Mouse (Mus musculus): ENCODE data around the gene Cd3e. TPM values are rescaled to one million over a fixed set of nuclear protein-coding genes. Genes with fewer than 3 reads are reported as not detected.

Gene Cd3e
- total and polyA plus RNA-seq, 2 experiments, result 0.09 to 0.82 TPM

DNA sequence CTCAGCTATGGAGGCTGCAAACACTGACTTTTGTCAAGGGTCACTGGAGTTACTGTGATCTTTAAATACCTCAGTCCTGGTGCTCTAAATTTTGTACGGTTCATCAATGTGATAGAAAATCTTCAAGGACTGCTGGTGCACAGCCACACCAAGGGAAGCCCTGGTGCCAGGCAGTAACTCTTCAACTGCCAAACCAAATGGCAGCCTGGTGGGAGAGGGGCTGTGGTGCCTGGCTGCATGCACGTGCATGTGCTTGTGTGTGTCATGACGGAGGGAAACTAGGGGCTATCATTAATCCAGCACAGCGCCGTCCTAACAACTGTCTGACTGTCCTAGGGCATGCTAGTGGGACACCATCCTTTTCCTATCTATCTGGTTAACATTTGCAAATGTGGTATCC is 9.7 kb downstream of the Cd3e start:
- 82% methylated on average over 5 of the region's 5 CpGs for WGBS
- H3K27ac ChIP-seq (replicated peaks; ENCODE audit: insufficient read depth, low read depth, low read length), result no peak overlapping the region
- no peak overlapping the region for H3K9ac ChIP-seq (ENCODE audit: low read depth, low read length)
- no peaks in the 10 kb centered on the region for H3K79me2 ChIP-seq (ENCODE audit: control insufficient read depth, insufficient read depth, low read length)
- no peak overlapping the region for H3K4me3 ChIP-seq (ENCODE audit: insufficient read depth, low read depth, low read length)
- no peaks in the 10 kb centered on the region for H3K27me3 ChIP-seq (ENCODE audit: control insufficient read depth, insufficient read depth, low read length)
- H3K36me3 ChIP-seq (ENCODE audit: control insufficient read depth, insufficient read depth, low read length), result no peaks in the 10 kb centered on the region
- TF ChIP-seq POLR2A (IDR thresholded peaks at IDR 0.05; ENCODE audit: extremely low read depth, insufficient read depth, low read length), result no peak
- TF ChIP-seq CTCF (IDR thresholded peaks at IDR 0.05; ENCODE audit: low read depth, low read length), result no peak
- H3K4me1 ChIP-seq (ENCODE audit: control insufficient read depth, insufficient read depth, low read length), result no peaks in the 10 kb centered on the region
- no peak for DNase-seq (ENCODE audit: extremely low read depth, low read depth, low spot score)

DNA sequence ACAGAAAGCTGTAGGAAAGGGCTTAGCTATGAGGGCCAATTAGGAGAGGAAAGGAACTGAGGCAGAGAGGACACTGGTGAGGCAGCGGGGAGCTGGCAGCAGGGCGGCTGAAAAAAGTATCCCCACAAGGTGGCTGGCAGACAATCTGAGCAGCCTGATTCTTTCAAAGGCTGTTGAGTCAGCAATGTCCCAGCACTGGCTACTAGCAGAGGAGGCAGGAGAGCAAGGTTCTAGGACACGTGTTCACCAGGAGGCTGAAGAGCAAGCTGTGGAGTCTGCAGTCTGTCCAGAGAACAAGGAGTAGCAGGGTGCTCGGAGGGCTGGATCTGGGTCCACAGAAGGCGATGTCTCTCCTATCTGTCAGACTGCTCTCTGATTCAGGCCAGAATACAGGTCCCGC is 10.3 kb downstream of the Cd3e start:
- no peaks in the 10 kb centered on the region for H3K4me1 ChIP-seq (ENCODE audit: control insufficient read depth, insufficient read depth, low read length)
- H3K36me3 ChIP-seq (ENCODE audit: control insufficient read depth, insufficient read depth, low read length), result no peaks in the 10 kb centered on the region
- DNase-seq (ENCODE audit: extremely low read depth, low read depth, low spot score), result peak; percentile 6
- no peaks in the 10 kb centered on the region for H3K79me2 ChIP-seq (ENCODE audit: control insufficient read depth, insufficient read depth, low read length)
- 65% methylated on average over 6 of the region's 6 CpGs for WGBS
- H3K27ac ChIP-seq (replicated peaks; ENCODE audit: insufficient read depth, low read depth, low read length), result no peak overlapping the region
- no peaks in the 10 kb centered on the region for H3K27me3 ChIP-seq (ENCODE audit: control insufficient read depth, insufficient read depth, low read length)
- no peak overlapping the region for H3K9ac ChIP-seq (ENCODE audit: low read depth, low read length)
- H3K4me3 ChIP-seq (ENCODE audit: insufficient read depth, low read depth, low read length), result no peak overlapping the region
- TF ChIP-seq CTCF (IDR thresholded peaks at IDR 0.05; ENCODE audit: low read depth, low read length) (no peak), POLR2A (IDR thresholded peaks at IDR 0.05; ENCODE audit: extremely low read depth, insufficient read depth, low read length) (no peak)

DNA sequence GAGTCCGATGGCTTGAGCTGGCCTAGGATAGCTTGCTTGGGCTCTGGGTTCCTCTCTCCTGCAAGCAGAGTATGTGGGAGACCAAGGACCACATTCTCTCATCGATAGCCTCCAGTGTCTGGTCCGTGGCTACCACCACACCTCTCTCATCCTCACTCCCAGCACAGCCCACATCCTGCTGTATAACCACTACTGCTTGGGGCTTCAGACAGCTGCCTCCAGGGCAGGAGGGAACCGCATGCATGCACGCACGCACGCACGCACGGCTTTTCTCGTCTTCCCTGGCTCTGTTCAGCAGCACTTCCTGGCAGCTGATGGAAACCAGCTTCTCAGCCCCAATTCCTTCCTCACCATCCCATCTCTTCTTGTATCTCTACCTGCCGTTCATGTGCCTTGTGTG is 11.3 kb downstream of the Cd3e start:
- H3K27ac ChIP-seq (replicated peaks; ENCODE audit: insufficient read depth, low read depth, low read length), result no peak overlapping the region
- TF ChIP-seq CTCF (IDR thresholded peaks at IDR 0.05; ENCODE audit: low read depth, low read length), result no peak
- no peak for TF ChIP-seq POLR2A (IDR thresholded peaks at IDR 0.05; ENCODE audit: extremely low read depth, insufficient read depth, low read length)
- 76% methylated on average over 11 of the region's 11 CpGs for WGBS

DNA sequence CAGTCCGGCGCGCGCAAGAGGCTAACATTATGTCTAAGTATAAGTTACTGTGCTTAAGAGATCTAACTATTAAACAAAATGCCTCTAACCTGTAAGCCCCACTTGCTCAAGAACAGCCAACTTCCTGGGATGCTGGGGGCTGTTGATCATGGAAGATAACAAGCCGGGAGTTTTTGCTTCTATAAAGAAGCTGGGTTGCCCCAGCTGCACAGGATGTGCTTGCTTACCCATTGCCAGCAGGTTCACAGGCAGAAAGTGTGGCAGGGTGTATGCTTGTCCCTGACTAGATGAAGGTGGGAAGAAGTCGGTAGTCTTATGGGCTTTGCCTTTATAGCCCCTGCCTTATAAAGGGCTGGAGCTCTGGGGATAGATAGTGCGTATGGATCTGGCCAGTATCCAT is 12.8 kb downstream of the Cd3e start:
- no peak for DNase-seq (ENCODE audit: extremely low read depth, low read depth, low spot score)
- no peak overlapping the region for H3K27ac ChIP-seq (replicated peaks; ENCODE audit: insufficient read depth, low read depth, low read length)
- H3K36me3 ChIP-seq (ENCODE audit: control insufficient read depth, insufficient read depth, low read length), result no peaks in the 10 kb centered on the region
- 94% methylated on average over 7 of the region's 7 CpGs for WGBS
- H3K4me1 ChIP-seq (ENCODE audit: control insufficient read depth, insufficient read depth, low read length), result no peaks in the 10 kb centered on the region
- H3K4me3 ChIP-seq (ENCODE audit: insufficient read depth, low read depth, low read length), result no peak overlapping the region
- TF ChIP-seq POLR2A (IDR thresholded peaks at IDR 0.05; ENCODE audit: extremely low read depth, insufficient read depth, low read length) (no peak), CTCF (IDR thresholded peaks at IDR 0.05; ENCODE audit: low read depth, low read length) (no peak)
- no peak overlapping the region for H3K9ac ChIP-seq (ENCODE audit: low read depth, low read length)
- H3K79me2 ChIP-seq (ENCODE audit: control insufficient read depth, insufficient read depth, low read length), result no peaks in the 10 kb centered on the region
- no peaks in the 10 kb centered on the region for H3K27me3 ChIP-seq (ENCODE audit: control insufficient read depth, insufficient read depth, low read length)

More for the DNA sequence above, 11.3 kb downstream of the Cd3e start:
- H3K79me2 ChIP-seq (ENCODE audit: control insufficient read depth, insufficient read depth, low read length), result no peaks in the 10 kb centered on the region
- no peaks in the 10 kb centered on the region for H3K4me1 ChIP-seq (ENCODE audit: control insufficient read depth, insufficient read depth, low read length)
- H3K36me3 ChIP-seq (ENCODE audit: control insufficient read depth, insufficient read depth, low read length), result no peaks in the 10 kb centered on the region
- no peak overlapping the region for H3K9ac ChIP-seq (ENCODE audit: low read depth, low read length)
- H3K27me3 ChIP-seq (ENCODE audit: control insufficient read depth, insufficient read depth, low read length), result no peaks in the 10 kb centered on the region
- DNase-seq (ENCODE audit: extremely low read depth, low read depth, low spot score), result no peak
- H3K4me3 ChIP-seq (ENCODE audit: insufficient read depth, low read depth, low read length), result no peak overlapping the region

- Histone ChIP-seq H3K36me3 (ENCODE audit: control insufficient read depth, insufficient read depth, low read length) (no peaks in the 10 kb centered on the region), H3K27me3 (ENCODE audit: control insufficient read depth, insufficient read depth, low read length) (no peaks in the 10 kb centered on the region), H3K9ac (ENCODE audit: low read depth, low read length) (no peak overlapping the region), H3K79me2 (ENCODE audit: control insufficient read depth, insufficient read depth, low read length) (no peaks in the 10 kb centered on the region), H3K4me1 (ENCODE audit: control insufficient read depth, insufficient read depth, low read length) (no peaks in the 10 kb centered on the region), H3K27ac (replicated peaks; ENCODE audit: insufficient read depth, low read depth, low read length) (no peak overlapping the region), H3K4me3 (ENCODE audit: insufficient read depth, low read depth, low read length) (no peak overlapping the region)
- 69% methylated on average over 4 of the region's 4 CpGs for WGBS
- TF ChIP-seq CTCF (IDR thresholded peaks at IDR 0.05; ENCODE audit: low read depth, low read length), result no peak
- TF ChIP-seq POLR2A (IDR thresholded peaks at IDR 0.05; ENCODE audit: extremely low read depth, insufficient read depth, low read length), result no peak
- no peak for DNase-seq (ENCODE audit: extremely low read depth, low read depth, low spot score)
These were observed 14.5 kb downstream of the Cd3e start for GRCm38 (mm10) chr9:44994962-44995361.

GRCm38 (mm10) chr9:44993268-44993667 is 16.2 kb downstream of the Cd3e start:
- H3K4me3 ChIP-seq (ENCODE audit: insufficient read depth, low read depth, low read length), result no peak overlapping the region
- no peak overlapping the region for H3K9ac ChIP-seq (ENCODE audit: low read depth, low read length)
- no peaks in the 10 kb centered on the region for H3K4me1 ChIP-seq (ENCODE audit: control insufficient read depth, insufficient read depth, low read length)
- no peaks in the 10 kb centered on the region for H3K27me3 ChIP-seq (ENCODE audit: control insufficient read depth, insufficient read depth, low read length)
- TF ChIP-seq CTCF (IDR thresholded peaks at IDR 0.05; ENCODE audit: low read depth, low read length), result no peak
- TF ChIP-seq POLR2A (IDR thresholded peaks at IDR 0.05; ENCODE audit: extremely low read depth, insufficient read depth, low read length), result no peak
- no peak overlapping the region for H3K27ac ChIP-seq (replicated peaks; ENCODE audit: insufficient read depth, low read depth, low read length)
- WGBS, result 83% methylated on average over 2 of the region's 2 CpGs
- H3K79me2 ChIP-seq (ENCODE audit: control insufficient read depth, insufficient read depth, low read length), result no peaks in the 10 kb centered on the region
- DNase-seq (ENCODE audit: extremely low read depth, low read depth, low spot score), result no peak
- H3K36me3 ChIP-seq (ENCODE audit: control insufficient read depth, insufficient read depth, low read length), result no peaks in the 10 kb centered on the region

Data from liver, adult 2 months (tissue).